Mouse (Mus musculus): ENCODE results near the gene Cfi. TPM values are rescaled to one million over a fixed set of nuclear protein-coding genes. Genes with fewer than 3 reads are reported as not detected.

Cfi gene
- polyA plus RNA-seq, 1 experiment from 2014 or later: 54.6 TPM

DNA sequence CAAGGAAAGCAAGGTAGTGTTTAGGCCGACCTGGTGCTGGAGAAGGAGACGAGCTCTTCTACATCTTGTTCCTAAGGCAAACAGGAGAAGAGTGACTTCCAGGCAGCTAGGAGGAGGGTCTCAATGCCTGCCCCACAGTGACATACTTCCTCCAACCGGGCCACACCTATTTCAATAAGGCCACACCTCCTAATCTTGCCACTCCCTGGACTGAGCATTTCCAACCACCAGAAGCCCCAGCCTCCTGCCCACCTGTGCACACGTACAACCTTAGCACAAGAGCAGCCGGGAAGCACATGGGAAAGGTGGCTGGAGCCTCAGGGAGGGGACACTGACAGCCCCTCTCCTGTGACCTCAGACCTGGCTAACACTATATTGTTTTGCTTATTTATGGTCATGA, 56.3 kb downstream of the Cfi start:
- no peak overlapping the region for H3K4me3 ChIP-seq (ENCODE audit: low read depth, low read length)
- no peak overlapping the region for H3K27ac ChIP-seq (ENCODE audit: low read depth, low read length)
- TF ChIP-seq CTCF (IDR thresholded peaks at IDR 0.05; ENCODE audit: low read depth): no peak
- peaks cover 32% of the 10 kb centered on the region for H3K36me3 ChIP-seq (ENCODE audit: control insufficient read depth, insufficient read depth)
- H3K9ac ChIP-seq (ENCODE audit: low read depth, low read length): no peak overlapping the region
- no peaks in the 10 kb centered on the region for H3K9me3 ChIP-seq (ENCODE audit: control insufficient read depth)
- H3K4me1 ChIP-seq (replicated peaks; ENCODE audit: control insufficient read depth, insufficient read depth, low read length): no peaks in the 10 kb centered on the region
- ATAC-seq: no peak
- 60% methylated on average over 5 of the region's 5 CpGs for WGBS
- no peak overlapping the region for H3K4me2 ChIP-seq (replicated peaks; ENCODE audit: low read depth)
- H3K27me3 ChIP-seq (replicated peaks; ENCODE audit: control insufficient read depth, insufficient read depth, low read length): no peaks in the 10 kb centered on the region

GRCm38 (mm10) chr3:129893143-129893542, 57.5 kb downstream of the Cfi start:
- WGBS: 94% methylated on average over 3 of the region's 3 CpGs
- no peaks in the 10 kb centered on the region for H3K27me3 ChIP-seq (replicated peaks; ENCODE audit: control insufficient read depth, insufficient read depth, low read length)
- ATAC-seq: no peak
- H3K4me3 ChIP-seq (ENCODE audit: low read depth, low read length): no peak overlapping the region
- peaks cover 32% of the 10 kb centered on the region for H3K36me3 ChIP-seq (ENCODE audit: control insufficient read depth, insufficient read depth)
- no peak overlapping the region for H3K4me2 ChIP-seq (replicated peaks; ENCODE audit: low read depth)
- no peak overlapping the region for H3K9ac ChIP-seq (ENCODE audit: low read depth, low read length)
- H3K4me1 ChIP-seq (replicated peaks; ENCODE audit: control insufficient read depth, insufficient read depth, low read length): no peaks in the 10 kb centered on the region
- no peaks in the 10 kb centered on the region for H3K9me3 ChIP-seq (ENCODE audit: control insufficient read depth)
- no peak for TF ChIP-seq CTCF (IDR thresholded peaks at IDR 0.05; ENCODE audit: low read depth)
- no peak overlapping the region for H3K27ac ChIP-seq (ENCODE audit: low read depth, low read length)

GRCm38 (mm10) chr3:129896591-129896990, 60.9 kb downstream of the Cfi start:
- no peak overlapping the region for H3K4me2 ChIP-seq (replicated peaks; ENCODE audit: low read depth)
- H3K9me3 ChIP-seq (ENCODE audit: control insufficient read depth): no peaks in the 10 kb centered on the region
- H3K27ac ChIP-seq (ENCODE audit: low read depth, low read length): no peak overlapping the region
- H3K36me3 ChIP-seq (ENCODE audit: control insufficient read depth, insufficient read depth): peaks cover 19% of the 10 kb centered on the region
- H3K4me1 ChIP-seq (replicated peaks; ENCODE audit: control insufficient read depth, insufficient read depth, low read length): no peaks in the 10 kb centered on the region
- ATAC-seq: no peak
- 19% methylated on average over 6 of the region's 6 CpGs for WGBS
- H3K27me3 ChIP-seq (replicated peaks; ENCODE audit: control insufficient read depth, insufficient read depth, low read length): no peaks in the 10 kb centered on the region
- no peak overlapping the region for H3K9ac ChIP-seq (ENCODE audit: low read depth, low read length)
- H3K4me3 ChIP-seq (ENCODE audit: low read depth, low read length): no peak overlapping the region
- TF ChIP-seq CTCF (IDR thresholded peaks at IDR 0.05; ENCODE audit: low read depth): no peak

GRCm38 (mm10) chr3:129898886-129899285, 63.2 kb downstream of the Cfi start:
- Histone ChIP-seq H3K27me3 (replicated peaks; ENCODE audit: control insufficient read depth, insufficient read depth, low read length) (no peaks in the 10 kb centered on the region), H3K9ac (ENCODE audit: low read depth, low read length) (no peak overlapping the region), H3K4me1 (replicated peaks; ENCODE audit: control insufficient read depth, insufficient read depth, low read length) (peaks cover 10% of the 10 kb centered on the region), H3K36me3 (ENCODE audit: control insufficient read depth, insufficient read depth) (peaks cover 9% of the 10 kb centered on the region; the same call in 1 of the 2 replicates), H3K27ac (ENCODE audit: low read depth, low read length) (no peak overlapping the region), H3K4me2 (replicated peaks; ENCODE audit: low read depth) (no peak overlapping the region), H3K4me3 (ENCODE audit: low read depth, low read length) (no peak overlapping the region), H3K9me3 (ENCODE audit: control insufficient read depth) (no peaks in the 10 kb centered on the region)
- no peak for ATAC-seq
- WGBS: 52% methylated on average over 4 of the region's 4 CpGs
- no peak for TF ChIP-seq CTCF (IDR thresholded peaks at IDR 0.05; ENCODE audit: low read depth)

DNA sequence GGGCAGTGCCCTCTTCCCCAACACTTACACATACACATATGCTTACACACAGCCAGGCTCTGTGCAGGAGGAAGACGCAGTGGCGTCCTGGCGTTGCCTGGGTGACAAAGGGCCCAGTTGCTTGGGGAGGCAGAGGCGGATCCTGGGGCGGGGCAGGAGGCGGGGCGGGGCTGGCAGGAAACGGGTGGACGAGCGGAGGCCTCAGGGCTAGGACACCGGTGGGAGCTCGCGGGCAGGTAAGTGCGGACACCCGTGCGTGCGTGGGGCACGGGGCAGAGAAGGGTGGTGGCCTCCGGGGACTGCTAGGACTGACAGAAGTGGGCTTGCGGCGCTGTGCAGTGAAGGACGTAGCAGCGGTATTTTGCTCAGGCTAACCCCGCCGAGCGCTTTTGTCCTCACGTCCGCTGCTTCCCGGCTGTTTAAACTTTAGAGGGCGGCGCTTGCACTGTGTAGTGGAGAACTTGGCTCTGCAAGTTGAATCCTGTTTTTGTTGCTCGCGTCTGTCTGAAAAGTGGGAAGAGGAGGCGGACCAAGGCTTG, 65.7 kb downstream of the Cfi start, which contains the start of gene Casp6:
Casp6 (plus strand) TSS at position 155 of the 539 bp plus-strand sequence.
- WGBS: under 1% methylated on average over 33 of the region's 34 CpGs

GRCm38 (mm10) chr3:129903369-129903768, 67.7 kb downstream of the Cfi start:
- Histone ChIP-seq H3K27ac (ENCODE audit: low read depth, low read length) (no peak overlapping the region), H3K9me3 (ENCODE audit: control insufficient read depth) (no peaks in the 10 kb centered on the region), H3K4me3 (ENCODE audit: low read depth, low read length) (no peak overlapping the region), H3K9ac (ENCODE audit: low read depth, low read length) (no peak overlapping the region), H3K4me1 (replicated peaks; ENCODE audit: control insufficient read depth, insufficient read depth, low read length) (peaks cover 10% of the 10 kb centered on the region), H3K36me3 (ENCODE audit: control insufficient read depth, insufficient read depth) (peaks cover 11% of the 10 kb centered on the region; the same call in 1 of the 2 replicates), H3K4me2 (replicated peaks; ENCODE audit: low read depth) (peak overlapping the region; percentile 81), H3K27me3 (replicated peaks; ENCODE audit: control insufficient read depth, insufficient read depth, low read length) (no peaks in the 10 kb centered on the region)
- ATAC-seq: no peak
- WGBS: 76% methylated on average over 3 of the region's 3 CpGs
- no peak for TF ChIP-seq CTCF (IDR thresholded peaks at IDR 0.05; ENCODE audit: low read depth)

More for the DNA sequence above, 65.7 kb downstream of the Cfi start, which contains the start of gene Casp6:
- Histone ChIP-seq H3K36me3 (ENCODE audit: control insufficient read depth, insufficient read depth) (peaks cover 9% of the 10 kb centered on the region; the same call in 1 of the 2 replicates), H3K4me2 (replicated peaks; ENCODE audit: low read depth) (peak within 1 kb of the TSS; percentile 81), H3K9me3 (ENCODE audit: control insufficient read depth) (no peaks in the 10 kb centered on the region), H3K4me3 (ENCODE audit: low read depth, low read length) (peak within 1 kb of the TSS; percentile 70), H3K27ac (ENCODE audit: low read depth, low read length) (peak within 1 kb of the TSS; percentile 73), H3K9ac (ENCODE audit: low read depth, low read length) (peak within 1 kb of the TSS; percentile 64), H3K4me1 (replicated peaks; ENCODE audit: control insufficient read depth, insufficient read depth, low read length) (peaks cover 10% of the 10 kb centered on the region), H3K27me3 (replicated peaks; ENCODE audit: control insufficient read depth, insufficient read depth, low read length) (no peaks in the 10 kb centered on the region)
- 0 out of 2 replicates have a peak, but pooled peaks have one; percentile 15 for TF ChIP-seq CTCF (IDR thresholded peaks at IDR 0.05; ENCODE audit: low read depth)
- peak; percentile 93 for ATAC-seq

All from intestine, postnatal 0 days (tissue).